Mouse (Mus musculus) inflammation-experienced regulatory T-cells, adult 6 months (primary cell): ENCODE results near the gene Ubr7. TPM values are rescaled to one million over a fixed set of nuclear protein-coding genes. Genes with fewer than 3 reads are reported as not detected.

Source experiments
- ATAC-seq: one replicate; pipeline ENCODE4 v1.8.0; 2017
- polyA plus RNA-seq, 3 experiments: library from polyadenylated mRNA; unstranded; fragments of 100-300 nt; shearing (Covaris generic); gene quantifications; one replicate each; pipeline ENCODE4 v1.2.1; 2017

Gene Ubr7
- polyA plus RNA-seq, 3 experiments from 2014 or later, result 22.6 to 27.0 (median 23.5) TPM

DNA sequence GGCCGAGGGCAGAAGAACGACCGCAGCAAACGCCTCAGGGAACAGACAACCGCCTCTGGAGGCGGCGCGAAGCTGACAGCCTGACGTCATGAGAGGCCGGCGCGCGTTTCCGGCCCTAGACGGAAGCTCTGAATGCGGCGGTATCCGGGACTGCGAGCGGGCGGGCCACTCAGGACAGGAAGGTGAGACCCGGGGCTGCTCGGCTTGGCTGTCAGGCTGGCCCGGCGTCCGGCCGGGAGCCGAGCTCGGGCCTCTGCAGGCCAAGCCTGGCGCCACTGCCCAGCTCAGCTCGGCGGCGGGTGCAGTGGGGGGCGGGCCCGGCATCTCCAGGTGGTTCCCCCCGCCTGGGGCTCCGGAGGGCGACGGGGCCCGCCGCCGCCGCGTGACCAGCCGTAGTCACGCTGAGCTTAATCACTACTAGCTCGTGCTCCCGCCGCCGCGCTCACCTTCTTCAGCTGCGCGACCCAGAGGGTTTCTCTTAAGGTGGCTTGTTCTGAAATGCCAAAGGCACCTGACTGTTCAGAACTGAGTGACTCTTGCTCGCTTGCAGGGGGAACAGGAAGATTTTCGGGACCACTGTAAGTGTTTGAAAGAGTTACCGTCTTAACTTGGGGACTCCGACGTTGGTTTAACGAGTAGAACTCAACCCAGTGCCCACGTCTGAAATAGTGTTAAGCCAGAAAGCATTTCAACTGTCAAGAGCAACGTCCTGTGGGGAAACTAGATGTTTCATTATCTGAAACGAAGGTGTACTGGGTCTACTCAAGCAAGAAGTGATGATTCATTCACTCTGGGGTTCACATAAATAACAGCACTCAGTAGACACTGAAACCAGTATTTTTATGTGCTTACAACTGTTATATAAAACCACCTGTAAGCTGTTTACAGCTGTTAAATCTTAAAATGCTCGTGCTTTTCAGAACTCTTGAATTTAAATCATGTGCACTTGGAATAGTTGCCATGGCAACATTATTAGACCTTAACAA, 13.9 kb upstream of the Ubr7 start, which contains the start of the genes Moap1 and Tmem251:
Gene Moap1 (minus strand): TSS at position 73 of the 986 bp plus-strand sequence.
Gene Tmem251 (plus strand): TSS at position 174 of the 986 bp plus-strand sequence.
- peak; percentile 89 for ATAC-seq

DNA sequence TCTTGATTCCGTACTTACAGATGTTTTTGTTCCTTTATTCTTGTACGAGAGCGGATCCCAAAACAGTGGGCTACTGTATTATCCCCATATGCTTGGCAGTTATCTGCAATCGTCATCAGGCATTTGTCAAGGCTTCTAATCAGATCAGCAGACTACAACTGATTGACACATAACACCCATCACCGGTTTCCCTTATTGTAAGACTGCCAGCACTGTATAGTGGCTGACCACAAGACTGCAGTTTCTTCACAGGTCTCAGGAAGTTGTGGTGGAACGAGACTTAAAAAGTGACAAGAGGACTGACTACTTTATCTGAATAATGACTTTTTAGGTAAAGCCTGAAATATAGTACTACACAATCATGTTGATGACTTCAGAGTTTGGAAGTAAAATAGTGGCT, 12.9 kb upstream of the Ubr7 start:
- peak; percentile 79 for ATAC-seq

DNA sequence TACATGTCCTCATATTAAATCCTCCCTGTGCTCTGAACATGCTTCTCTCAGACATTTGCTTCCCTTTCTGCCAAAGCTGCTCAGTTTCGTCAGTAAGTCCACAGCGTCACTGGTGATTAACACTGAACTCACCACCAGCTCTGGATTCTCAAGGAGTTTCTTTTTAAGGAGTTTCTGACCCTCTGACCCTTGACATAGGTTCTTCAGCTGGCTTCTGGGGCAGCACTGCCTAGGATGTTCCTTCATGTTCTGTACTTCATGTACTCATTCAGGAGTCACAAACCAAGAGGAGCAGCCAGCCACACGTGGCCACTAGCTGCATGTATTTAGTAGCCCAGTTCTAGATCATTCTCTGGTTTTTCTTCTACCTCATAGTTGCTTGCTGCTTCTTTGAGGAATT, 9.5 kb upstream of the Ubr7 start:
- ATAC-seq, result no peak

DNA sequence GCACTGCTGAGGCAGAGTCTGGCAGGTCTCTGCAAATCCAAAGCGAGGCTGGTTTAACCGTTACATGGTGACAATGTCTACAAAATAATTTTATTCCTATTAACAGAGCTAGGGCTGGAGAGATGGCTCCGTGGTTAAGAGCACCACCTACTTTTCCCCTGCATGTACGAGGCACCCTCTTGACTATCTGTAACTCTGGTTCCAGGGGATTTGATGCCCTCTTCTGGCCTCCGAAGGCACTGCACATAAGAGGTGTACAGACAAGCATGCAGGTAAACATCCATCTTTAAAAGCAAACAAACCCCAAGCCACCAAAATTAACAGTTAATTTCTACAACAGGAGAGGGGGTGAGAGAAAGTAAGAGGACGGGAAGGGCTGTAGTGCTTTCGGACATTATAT, 1.5 kb upstream of the Ubr7 start:
- ATAC-seq, result no peak

DNA sequence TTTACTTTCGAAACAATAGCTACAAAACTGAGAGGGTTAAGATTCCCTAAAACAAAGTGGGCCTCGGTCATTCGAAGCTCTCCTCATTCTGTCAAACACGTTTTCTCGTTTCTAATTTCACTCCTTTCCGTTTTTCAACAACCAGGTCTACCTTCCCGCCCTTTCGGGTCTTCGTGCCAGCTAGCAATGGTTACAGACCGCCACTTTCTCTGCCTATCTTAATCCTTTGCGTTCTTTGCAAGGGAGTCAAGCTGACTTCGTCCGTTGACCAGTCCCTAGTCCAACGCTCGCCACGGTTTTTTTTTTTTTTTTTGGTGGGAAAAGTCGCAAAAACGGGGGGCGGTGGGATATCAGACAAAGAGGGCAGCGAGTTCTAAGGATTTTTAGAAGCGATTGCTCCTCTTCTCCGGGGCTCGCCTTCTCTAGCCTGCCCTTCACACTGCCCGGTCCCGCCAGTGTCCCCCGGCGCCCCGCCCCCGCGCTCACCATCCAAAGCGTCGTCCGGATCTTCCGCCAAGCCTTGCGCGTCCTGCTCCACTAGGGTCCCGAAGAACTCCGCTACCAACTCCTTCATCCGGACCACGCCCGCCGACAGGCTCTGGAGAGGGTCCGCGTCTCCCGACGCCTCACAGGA, 595 bp upstream of the Ubr7 start:
- ATAC-seq, result no peak

DNA sequence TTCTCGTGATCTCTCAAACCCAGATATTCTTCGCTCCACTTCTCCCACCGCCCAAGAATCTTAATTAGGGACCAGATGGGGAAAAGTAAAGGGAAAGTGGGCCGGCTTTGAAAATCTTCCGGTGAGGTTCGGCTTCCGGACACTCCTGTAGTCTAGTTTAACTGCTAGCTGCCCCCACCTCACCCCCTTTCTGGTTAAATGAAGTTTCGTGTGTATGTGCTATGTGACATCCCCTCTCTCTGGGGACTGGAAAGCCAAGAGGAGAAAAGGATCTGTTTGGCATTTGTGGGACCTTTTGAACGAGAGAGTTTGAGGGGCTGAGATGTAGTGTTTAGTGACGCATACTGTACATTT, 613 bp downstream of the Ubr7 start, which contains the start of gene Gm20604:
Gene Gm20604 (minus strand): TSS at position 270 of the 354 bp plus-strand sequence.
- no peak for ATAC-seq

DNA sequence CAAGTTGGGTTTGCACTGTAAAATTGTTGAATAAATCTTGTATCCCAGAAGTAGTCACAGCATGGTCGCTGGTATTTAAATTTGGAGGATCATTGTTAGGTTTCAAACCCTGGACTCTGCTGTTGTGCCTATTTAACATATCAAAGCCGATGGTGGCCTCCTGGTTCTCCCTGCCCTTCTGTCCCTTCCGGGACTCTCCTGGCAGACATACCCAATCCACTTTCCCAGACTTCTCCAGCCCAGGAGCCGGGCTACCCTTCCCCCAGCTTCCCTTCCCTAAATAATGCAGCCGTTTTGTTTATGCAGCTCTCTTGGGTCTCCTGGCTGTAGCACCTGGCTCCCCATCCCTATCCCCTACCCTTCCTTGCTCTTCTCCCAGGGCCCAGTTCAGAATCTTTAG, 1.2 kb downstream of the Ubr7 start:
- ATAC-seq, result no peak

DNA sequence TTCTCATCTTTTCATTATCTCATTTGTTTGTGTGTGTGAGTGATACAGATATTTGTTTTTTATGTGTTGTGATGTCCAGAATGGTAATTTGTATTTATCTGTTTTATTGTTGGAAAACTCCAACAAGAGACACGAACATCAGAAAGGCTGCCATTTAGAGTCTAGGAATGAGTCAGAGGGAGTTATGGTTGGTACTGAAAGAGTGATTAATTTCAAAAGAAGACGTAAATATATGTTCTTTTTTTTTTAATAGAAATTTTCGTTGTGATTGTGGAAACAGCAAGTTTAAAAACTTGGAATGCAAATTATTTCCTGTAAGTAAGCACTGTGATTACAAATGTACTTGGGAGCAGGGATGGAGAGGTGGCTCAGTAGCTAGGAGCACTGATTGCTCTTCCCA, 3.9 kb downstream of the Ubr7 start:
- ATAC-seq, result no peak

DNA sequence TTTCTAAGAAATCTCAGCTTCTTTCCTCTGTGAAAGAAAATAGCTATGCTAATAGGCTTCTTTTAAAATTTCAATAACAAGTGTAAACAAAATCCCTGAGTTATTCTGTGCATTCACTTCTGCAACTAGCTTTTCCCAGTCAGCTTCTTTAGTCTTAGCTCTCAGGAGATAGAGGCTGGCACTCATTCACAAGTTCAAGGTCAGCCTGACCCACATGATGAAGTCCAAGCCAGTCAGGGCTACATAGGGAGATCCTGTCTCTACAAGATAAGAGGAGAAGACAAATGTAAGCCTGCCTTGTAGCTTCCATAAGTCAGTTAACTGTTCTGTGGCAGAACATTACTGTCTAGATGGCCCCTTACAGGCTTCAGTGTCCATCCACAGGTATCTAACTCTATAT, 5.9 kb downstream of the Ubr7 start:
- ATAC-seq, result no peak

DNA sequence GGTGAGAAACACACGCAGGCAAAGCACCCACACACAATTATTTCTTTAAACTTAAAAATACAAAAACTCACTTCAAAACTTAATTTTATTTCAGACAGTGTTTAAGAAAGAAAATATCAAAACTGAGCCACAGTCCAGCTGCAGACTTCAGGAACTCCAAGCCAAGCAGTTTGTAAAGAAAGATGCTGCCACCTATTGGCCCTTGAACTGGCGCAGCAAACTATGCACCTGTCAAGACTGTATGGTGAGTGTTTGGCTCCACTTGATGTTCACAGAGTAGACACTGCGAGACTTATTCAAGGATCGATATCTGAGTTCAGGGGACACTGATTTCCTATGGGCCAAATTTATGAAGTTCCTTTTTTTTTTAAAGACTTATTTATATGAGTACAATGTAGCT, 11.2 kb downstream of the Ubr7 start:
- no peak for ATAC-seq

DNA sequence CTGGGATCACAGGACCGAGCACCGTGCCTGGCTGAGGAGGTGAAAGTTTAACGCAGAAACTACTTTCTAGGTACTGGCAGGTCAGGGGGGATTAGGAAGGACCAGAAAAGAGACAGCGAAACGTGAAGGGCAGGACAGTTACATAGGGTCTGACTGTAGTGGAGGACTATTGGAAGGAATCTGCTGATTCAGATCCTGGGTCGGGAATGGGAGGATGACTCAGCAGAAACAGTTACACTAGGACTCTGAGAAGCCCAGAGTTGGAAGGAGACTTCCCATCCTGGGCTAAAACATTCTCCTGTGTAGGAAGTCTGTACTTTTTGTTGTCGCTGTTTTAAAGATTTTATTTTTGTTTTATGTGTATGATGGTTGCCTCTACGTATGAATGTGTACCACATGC, 13.8 kb downstream of the Ubr7 start:
- no peak for ATAC-seq

DNA sequence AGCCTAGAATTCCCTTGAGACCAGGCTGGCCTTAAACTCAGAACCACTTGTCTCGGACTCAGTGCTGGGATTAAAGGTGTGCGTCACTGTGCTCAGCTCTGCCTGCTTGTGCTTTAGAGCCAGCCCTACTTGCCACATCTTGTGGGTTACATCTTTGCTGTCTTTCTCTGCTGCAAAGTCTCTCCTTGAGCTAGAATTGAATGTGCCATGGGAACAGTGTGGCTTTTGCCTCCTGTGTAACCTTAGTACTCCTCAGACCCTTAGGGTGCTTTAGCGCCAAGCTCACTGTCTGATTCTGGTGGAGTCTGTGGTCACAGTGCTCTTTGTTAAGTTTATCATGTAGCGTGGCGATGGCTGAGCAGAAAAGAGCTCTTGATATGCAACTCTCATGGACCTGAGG, 14.9 kb downstream of the Ubr7 start:
- ATAC-seq, result no peak

DNA sequence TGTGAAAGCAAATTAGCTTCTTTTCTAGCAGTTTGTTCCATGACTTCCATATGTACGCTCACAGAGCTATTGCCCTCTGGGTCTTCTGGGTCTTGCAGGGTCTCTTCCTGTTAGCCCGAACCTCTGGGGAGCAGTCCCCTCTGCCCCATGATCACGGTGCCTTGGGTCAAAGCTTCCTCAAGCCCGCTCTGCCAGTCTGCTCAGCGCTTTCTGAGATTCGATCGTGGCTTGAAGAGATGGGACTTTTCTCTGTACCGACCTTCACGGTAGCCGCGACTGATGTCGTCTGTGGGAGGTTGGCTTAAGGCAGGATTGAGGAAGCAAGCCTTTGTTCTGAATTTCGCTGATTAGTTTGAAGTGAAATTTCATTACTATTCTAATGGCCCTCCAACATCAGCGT, 18.3 kb downstream of the Ubr7 start:
- no peak for ATAC-seq

DNA sequence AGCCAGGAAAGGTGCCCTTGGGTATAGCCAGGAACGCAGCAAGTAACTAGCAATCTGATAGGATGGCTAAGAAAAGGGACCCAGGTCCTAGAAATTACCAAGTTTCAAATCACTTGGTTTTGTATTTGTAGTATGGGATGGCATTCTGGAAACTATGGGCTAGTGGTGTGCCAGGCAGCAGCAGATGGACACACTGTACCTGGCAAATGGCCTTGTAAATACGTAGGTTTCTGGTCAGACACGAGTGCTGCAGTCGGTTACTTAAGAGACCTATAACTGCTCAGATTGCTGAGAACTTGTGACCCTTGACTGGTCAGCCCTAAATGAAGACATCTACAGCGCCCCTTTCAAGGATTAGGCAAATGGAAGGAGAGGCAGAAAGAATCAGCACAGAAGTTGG, 20.4 kb downstream of the Ubr7 start:
- ATAC-seq, result no peak

DNA sequence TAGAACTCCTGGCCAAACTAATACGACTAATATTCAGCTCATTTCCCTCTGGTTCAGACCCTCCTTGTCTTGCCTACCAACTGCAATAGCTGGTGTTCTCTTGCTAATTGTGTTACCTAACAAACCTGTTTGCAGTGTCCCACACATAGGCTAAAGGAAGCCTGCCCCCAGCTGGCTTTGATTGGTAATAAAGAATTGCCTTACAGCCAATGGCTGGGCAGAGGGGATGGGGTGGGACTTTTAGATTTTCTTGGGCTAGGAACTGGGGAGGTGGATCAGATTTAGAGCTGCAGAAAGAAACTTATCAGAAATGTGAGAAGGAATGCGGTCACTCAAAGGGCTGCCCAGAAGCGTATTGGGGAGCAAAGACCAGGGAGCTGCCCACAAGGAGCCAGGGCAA, 21.7 kb downstream of the Ubr7 start:
- ATAC-seq, result peak; percentile 50

DNA sequence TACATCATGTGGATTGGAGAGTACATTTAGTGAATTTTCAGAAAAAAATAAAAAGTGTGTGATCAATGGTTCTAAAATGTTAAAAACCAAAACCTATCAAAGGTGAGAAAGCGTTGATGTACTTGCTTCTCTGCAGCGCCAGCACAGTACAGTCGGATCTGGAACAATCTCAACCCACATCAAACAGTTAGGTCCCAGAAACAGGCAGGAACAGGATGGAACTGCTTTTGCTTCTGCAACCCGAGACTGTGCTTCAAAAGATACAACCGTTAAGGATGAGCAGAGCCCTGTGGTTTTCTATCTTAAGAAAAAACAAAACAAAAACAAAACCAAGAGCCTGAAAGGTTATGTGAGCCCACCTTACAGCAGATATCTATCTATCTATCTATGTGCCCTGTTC, 25.1 kb downstream of the Ubr7 start:
- no peak for ATAC-seq

DNA sequence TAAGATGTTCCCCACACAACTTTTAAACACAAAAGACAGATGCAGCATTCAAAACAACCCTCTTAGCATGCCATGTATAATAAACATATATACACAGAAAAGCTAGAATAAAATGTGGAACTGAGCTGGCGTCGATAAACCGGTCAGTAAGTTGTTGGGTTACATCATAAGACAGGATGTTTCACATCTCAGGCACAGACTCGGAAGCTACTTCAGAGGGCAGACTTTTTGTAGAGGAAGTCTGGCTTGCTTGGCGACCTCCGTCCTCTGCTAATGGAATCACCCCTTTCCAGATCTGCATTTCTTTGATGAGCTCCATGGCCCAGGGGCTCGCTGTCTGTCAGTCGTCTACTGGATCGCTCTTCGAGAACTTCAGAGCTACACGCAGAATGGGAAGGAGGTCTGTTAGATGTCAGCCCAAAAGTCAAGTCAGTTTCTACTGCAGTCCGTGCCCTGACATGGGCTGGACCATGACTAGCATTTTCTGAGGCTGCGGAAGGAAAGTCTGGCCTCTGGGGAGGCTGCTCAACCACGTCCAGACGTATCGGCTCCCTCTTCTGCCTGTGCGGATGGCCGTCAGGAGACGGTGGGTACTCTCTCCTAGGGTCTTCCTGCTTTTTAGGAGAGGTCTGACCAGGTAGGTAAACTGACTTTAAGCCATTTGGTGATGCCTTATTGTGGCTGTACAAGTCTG, 27.3 kb downstream of the Ubr7 start:
- ATAC-seq, result no peak

DNA sequence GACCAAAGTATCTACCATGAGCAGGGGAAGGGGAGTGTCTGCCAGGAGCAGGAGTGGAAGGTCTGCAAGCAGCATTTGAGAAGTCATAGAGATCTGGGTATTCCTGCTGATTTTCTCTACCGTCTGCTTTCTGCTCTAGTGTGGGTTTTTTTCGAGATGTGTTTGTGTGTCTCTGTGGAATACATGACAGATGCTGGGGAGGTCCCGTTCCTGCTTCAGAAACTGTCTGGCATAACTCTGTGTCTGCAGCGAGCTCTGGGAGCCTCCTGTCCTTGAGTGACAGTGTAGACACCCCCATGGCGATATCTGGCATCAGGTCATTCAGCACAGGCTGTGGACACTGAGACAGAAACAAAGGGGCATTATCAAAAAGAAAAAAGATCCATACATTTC, 27.8 kb downstream of the Ubr7 start:
- ATAC-seq, result no peak

DNA sequence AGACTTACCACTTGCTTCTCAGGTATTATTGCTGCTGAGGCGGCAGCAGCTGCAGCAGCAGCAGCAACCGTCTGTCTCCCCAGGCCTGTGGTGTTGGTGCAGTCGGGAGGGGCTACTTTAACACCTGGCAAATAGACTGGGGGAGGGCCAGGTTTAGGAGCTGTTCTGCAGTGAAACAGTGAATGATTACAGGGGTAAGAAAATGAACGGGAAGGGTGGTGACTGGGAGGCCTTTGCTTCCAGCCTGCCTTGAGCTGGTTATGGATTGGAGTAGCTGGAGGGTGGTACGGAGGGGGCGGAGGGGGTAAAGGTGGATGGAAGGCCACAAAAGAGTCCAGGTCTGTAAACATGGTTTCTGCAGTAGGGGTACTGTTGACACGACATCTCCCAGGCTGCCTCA, 30.2 kb downstream of the Ubr7 start:
- ATAC-seq, result no peak

DNA sequence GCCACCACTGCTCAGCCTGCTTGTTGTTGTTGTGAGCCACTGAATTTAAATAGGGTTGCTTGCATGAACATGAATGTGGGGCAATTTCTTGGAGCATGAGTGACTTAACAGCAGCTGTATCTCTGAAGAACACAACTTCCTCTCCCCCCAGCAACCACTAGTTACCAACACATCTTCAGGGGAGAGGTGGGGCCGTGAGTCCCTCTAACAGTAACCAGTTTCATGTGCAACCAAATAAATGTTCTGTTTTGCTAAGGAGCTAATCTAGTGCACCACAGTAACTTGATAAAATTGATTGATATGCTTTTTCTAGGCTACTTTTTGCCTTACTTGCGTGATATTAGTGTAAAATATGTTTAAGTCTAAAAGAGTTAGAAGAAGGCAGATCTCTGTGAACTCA, 41.8 kb downstream of the Ubr7 start:
- ATAC-seq, result no peak

DNA sequence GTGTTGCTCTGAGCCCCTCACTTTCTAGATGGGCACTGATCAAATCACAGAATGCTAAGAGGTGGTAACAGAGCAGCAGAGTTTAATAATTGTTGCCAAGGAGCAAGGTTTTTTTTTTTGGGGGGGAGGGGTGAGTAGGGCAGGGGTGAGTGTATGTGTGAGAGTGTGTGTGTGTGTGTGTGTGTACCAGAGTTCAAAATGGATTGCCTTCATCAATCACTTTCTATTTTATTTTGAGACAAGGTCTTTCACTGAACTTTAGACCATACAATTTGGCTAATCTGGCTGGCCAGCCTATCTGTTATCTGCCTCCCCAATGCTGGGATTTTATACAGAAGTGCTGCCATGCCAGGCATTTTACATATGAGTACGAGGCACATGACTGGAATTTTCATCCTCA, 57.1 kb downstream of the Ubr7 start:
- no peak for ATAC-seq

DNA sequence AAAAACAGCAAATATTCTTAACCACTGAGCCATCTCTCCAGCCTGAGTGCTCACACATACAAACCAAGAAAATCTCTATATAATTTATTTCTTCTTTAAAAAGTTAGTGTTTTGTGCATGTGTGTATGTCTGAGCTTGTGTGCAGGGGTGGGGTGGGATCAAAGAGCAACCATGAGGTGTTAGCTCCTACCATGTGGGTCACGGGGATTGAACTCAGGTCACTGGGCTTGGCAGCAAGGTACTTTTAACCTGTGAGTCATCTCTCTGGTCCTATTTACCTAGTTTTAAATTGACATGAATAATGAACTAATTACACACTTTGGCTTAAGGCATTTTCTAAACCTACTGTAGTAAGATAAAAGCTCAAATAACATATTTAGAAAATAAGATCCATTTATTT, 68.6 kb downstream of the Ubr7 start:
- no peak for ATAC-seq

DNA sequence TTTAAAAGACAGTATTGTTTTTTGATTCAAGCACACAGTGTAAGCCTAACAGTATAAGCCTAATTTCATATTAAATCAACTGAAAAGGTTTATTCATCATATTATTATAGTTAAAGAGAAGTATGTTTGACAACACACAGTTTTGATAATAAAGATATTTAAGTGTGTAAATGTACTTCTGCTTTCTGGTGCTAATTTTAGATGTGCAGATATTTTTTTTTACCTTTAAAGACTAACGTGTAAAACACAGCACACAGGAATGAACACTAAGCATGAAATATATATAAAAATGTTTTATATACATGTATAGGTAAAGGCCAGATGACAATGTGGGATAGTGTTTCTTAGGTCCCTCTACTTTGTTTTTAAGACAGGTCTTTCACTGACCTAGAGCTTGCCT, 69.4 kb downstream of the Ubr7 start:
- no peak for ATAC-seq
